Mouse (Mus musculus): ENCODE measurements around the gene Gpr84.
"Not testable (repeated sequence)": the region's sequence is repeated elsewhere in the genome, so short reads cannot be mapped to it uniquely, and the experiment has no call there.

Gpr84 gene

GRCm38 (mm10) chr15:103284647-103285046 lies 25.8 kb downstream of the Gpr84 start:
- DNase-seq, result no peak

- DNase-seq, result peak; percentile 22
Measured at GRCm38 (mm10) chr15:103284066-103284465, 26.3 kb downstream of the Gpr84 start.

- no peak for DNase-seq
Measured at GRCm38 (mm10) chr15:103281465-103282205, 28.8 kb downstream of the Gpr84 start.

- DNase-seq, result no peak
Measured at GRCm38 (mm10) chr15:103280817-103281464, 29.5 kb downstream of the Gpr84 start.

GRCm38 (mm10) chr15:103279750-103280149 lies 30.7 kb downstream of the Gpr84 start:
- DNase-seq, result no peak

GRCm38 (mm10) chr15:103277949-103278348 lies 32.5 kb downstream of the Gpr84 start:
- DNase-seq, result no peak

- DNase-seq, result not testable (repeated sequence)
Measured at GRCm38 (mm10) chr15:103275943-103276342, 34.5 kb downstream of the Gpr84 start.

GRCm38 (mm10) chr15:103272419-103273279 lies 37.8 kb downstream of the Gpr84 start, which contains the start of gene Copz1:
TSS of gene Copz1 (plus strand) at chr15:103272714.
- DNase-seq, result peak; percentile 93

- DNase-seq, result no peak
Measured at GRCm38 (mm10) chr15:103268903-103269302, 41.5 kb downstream of the Gpr84 start.

GRCm38 (mm10) chr15:103264794-103265193 lies 45.6 kb downstream of the Gpr84 start:
- no peak for DNase-seq

GRCm38 (mm10) chr15:103259989-103260388 lies 50.4 kb downstream of the Gpr84 start:
- no peak for DNase-seq

GRCm38 (mm10) chr15:103259162-103259561 lies 51.2 kb downstream of the Gpr84 start:
- DNase-seq, result no peak
